9 mouse cellular contexts compared by ENCODE assay signal in genomic region chr5:106826044-106826443, GRCm38 (mm10).
DNase-seq lines count a peak whose midpoint lies in the region; ATAC-seq and TF ChIP-seq lines count a peak whose summit lies in the region.
"Had no signal": no experiment of that assay in that cellular context is flagged by ENCODE, and none has a peak within 500 bp of the region (broad histone marks: within the 10 kb centered on the region; RNA-seq: fewer than 3 reads in every experiment).

No protein-coding gene starts in this region.

- no peaks in the 10 kb centered on the region for H3K27me3 ChIP-seq in hindbrain, embryonic 11.5 days (ENCODE audit: control insufficient read depth, insufficient read depth, low read length)
- 0 out of 2 replicates have a peak, but pooled peaks cover 5% of the 10 kb centered on the region for H3K27me3 ChIP-seq in hindbrain, embryonic 10.5 days (ENCODE audit: insufficient read depth, poor library complexity, severe bottlenecking)
- H3K27me3 ChIP-seq in stomach, embryonic 15.5 days (replicated peaks), result no peaks in the 10 kb centered on the region
- no peaks in the 10 kb centered on the region for H3K27me3 ChIP-seq in stomach, postnatal 0 days (ENCODE audit: control insufficient read depth, insufficient read depth, low read length)
- H3K27me3 ChIP-seq in hindbrain, embryonic 14.5 days (ENCODE audit: control insufficient read depth, insufficient read depth, low read length), result no peaks in the 10 kb centered on the region
- H3K27me3 ChIP-seq in neural tube, embryonic 12.5 days (replicated peaks), result no peaks in the 10 kb centered on the region

- TF ChIP-seq CTCF in stomach, postnatal 0 days (IDR thresholded peaks at IDR 0.05; ENCODE audit: low read depth), result no peak

- H3K9me3 ChIP-seq in hindbrain, embryonic 11.5 days (ENCODE audit: control insufficient read depth, low read length), result no peaks in the 10 kb centered on the region
- H3K9me3 ChIP-seq in hindbrain, embryonic 10.5 days, result no peaks in the 10 kb centered on the region
- H3K9me3 ChIP-seq in stomach, embryonic 15.5 days, result no peaks in the 10 kb centered on the region
- no peaks in the 10 kb centered on the region for H3K9me3 ChIP-seq in stomach, postnatal 0 days (ENCODE audit: control insufficient read depth, low read length)
- H3K9me3 ChIP-seq in hindbrain, embryonic 14.5 days (ENCODE audit: control insufficient read depth, low read length), result no peaks in the 10 kb centered on the region
- H3K9me3 ChIP-seq in neural tube, embryonic 12.5 days, result no peaks in the 10 kb centered on the region

- no peak overlapping the region for H3K9ac ChIP-seq in hindbrain, embryonic 11.5 days (ENCODE audit: low read depth, low read length)
- H3K9ac ChIP-seq in stomach, embryonic 15.5 days, result no peak overlapping the region
- no peak overlapping the region for H3K9ac ChIP-seq in stomach, postnatal 0 days (ENCODE audit: low read length)
- no peak overlapping the region for H3K9ac ChIP-seq in hindbrain, embryonic 14.5 days
- no peak overlapping the region for H3K9ac ChIP-seq in neural tube, embryonic 12.5 days

- 58% methylated on average over 8 of the region's 8 CpGs for WGBS in hindbrain, embryonic 11.5 days
- 57% methylated on average over 8 of the region's 8 CpGs for WGBS in hindbrain, embryonic 10.5 days
- WGBS in stomach, embryonic 15.5 days, result 58% methylated on average over 8 of the region's 8 CpGs
- WGBS in stomach, postnatal 0 days, result 59% methylated on average over 8 of the region's 8 CpGs
- 43% methylated on average over 8 of the region's 8 CpGs for WGBS in hindbrain, embryonic 14.5 days
- 45% methylated on average over 8 of the region's 8 CpGs for WGBS in neural tube, embryonic 12.5 days

- no peak overlapping the region for H3K4me3 ChIP-seq in hindbrain, embryonic 11.5 days (ENCODE audit: low read depth, low read length)
- H3K4me3 ChIP-seq in hindbrain, embryonic 10.5 days, result no peak overlapping the region
- H3K4me3 ChIP-seq in stomach, embryonic 15.5 days (replicated peaks), result 0 out of 2 replicates have a peak overlapping the region, but pooled peaks have one; percentile 31
- no peak overlapping the region for H3K4me3 ChIP-seq in stomach, postnatal 0 days (ENCODE audit: low read depth, low read length)
- no peak overlapping the region; the same call in 1 of the 2 replicates for H3K4me3 ChIP-seq in hindbrain, embryonic 14.5 days (replicated peaks; ENCODE audit: low read length)
- no peak overlapping the region for H3K4me3 ChIP-seq in neural tube, embryonic 12.5 days

- no peaks in the 10 kb centered on the region for H3K36me3 ChIP-seq in hindbrain, embryonic 11.5 days (ENCODE audit: control insufficient read depth, insufficient read depth, low read length)
- no peaks in the 10 kb centered on the region for H3K36me3 ChIP-seq in hindbrain, embryonic 10.5 days
- no peaks in the 10 kb centered on the region for H3K36me3 ChIP-seq in stomach, embryonic 15.5 days
- H3K36me3 ChIP-seq in stomach, postnatal 0 days (ENCODE audit: control insufficient read depth, insufficient read depth, low read length), result no peaks in the 10 kb centered on the region
- H3K36me3 ChIP-seq in hindbrain, embryonic 14.5 days (replicated peaks; ENCODE audit: control insufficient read depth, insufficient read depth), result no peaks in the 10 kb centered on the region
- H3K36me3 ChIP-seq in neural tube, embryonic 12.5 days, result no peaks in the 10 kb centered on the region

- no peak overlapping the region for H3K27ac ChIP-seq in hindbrain, embryonic 11.5 days (ENCODE audit: low read depth, low read length)
- no peak overlapping the region for H3K27ac ChIP-seq in hindbrain, embryonic 10.5 days
- no peak overlapping the region for H3K27ac ChIP-seq in stomach, embryonic 15.5 days
- no peak overlapping the region for H3K27ac ChIP-seq in stomach, postnatal 0 days (replicated peaks)
- H3K27ac ChIP-seq in hindbrain, embryonic 14.5 days, result peak overlapping the region; percentile 54
- no peak overlapping the region for H3K27ac ChIP-seq in neural tube, embryonic 12.5 days

- DNase-seq in hindbrain, embryonic 11.5 days (ENCODE audit: low spot score), result peak; percentile 15
- DNase-seq in hindbrain, embryonic 10.5 days (ENCODE audit: low spot score), result no peak
- no peak for DNase-seq in stomach, postnatal 0 days (ENCODE audit: low spot score)
- no peak for DNase-seq in hindbrain, embryonic 14.5 days (ENCODE audit: low spot score)
- no peak for DNase-seq in frontal cortex, postnatal 10 days (ENCODE audit: low spot score in 2 of 2)
- DNase-seq: kidney, adult 9 months had no signal

- no peak for ATAC-seq in hindbrain, embryonic 11.5 days (ENCODE audit: low FRiP score)
- ATAC-seq in stomach, embryonic 15.5 days (ENCODE audit: insufficient read depth, low FRiP score, low read depth), result no peak
- no peak for ATAC-seq in stomach, postnatal 0 days (ENCODE audit: low FRiP score, low TSS enrichment)
- ATAC-seq in hindbrain, embryonic 14.5 days (ENCODE audit: low FRiP score), result 0 out of 2 replicates have a peak, but pooled peaks have one; percentile 47
- ATAC-seq in neural tube, embryonic 12.5 days (ENCODE audit: low FRiP score, low read depth), result 0 out of 2 replicates have a peak, but pooled peaks have one; percentile 7
- ATAC-seq in megakaryocyte, adult 5-6 weeks (ENCODE audit: poor library complexity, severe bottlenecking), result no peak

- no peaks in the 10 kb centered on the region for H3K4me1 ChIP-seq in hindbrain, embryonic 11.5 days (replicated peaks; ENCODE audit: control insufficient read depth, insufficient read depth, low read length)
- H3K4me1 ChIP-seq in hindbrain, embryonic 10.5 days (replicated peaks), result peaks cover 13% of the 10 kb centered on the region
- H3K4me1 ChIP-seq in stomach, embryonic 15.5 days, result no peaks in the 10 kb centered on the region
- H3K4me1 ChIP-seq in stomach, postnatal 0 days (replicated peaks; ENCODE audit: control insufficient read depth, insufficient read depth), result no peaks in the 10 kb centered on the region
- H3K4me1 ChIP-seq in hindbrain, embryonic 14.5 days (replicated peaks; ENCODE audit: control insufficient read depth, insufficient read depth, low read length), result peaks cover 6% of the 10 kb centered on the region
- peaks cover 9% of the 10 kb centered on the region for H3K4me1 ChIP-seq in neural tube, embryonic 12.5 days

- no peak for TF ChIP-seq EP300 in stomach, postnatal 0 days (optimal IDR thresholded peaks at IDR 0.05)

- no peak overlapping the region for H3K4me2 ChIP-seq in hindbrain, embryonic 11.5 days (replicated peaks; ENCODE audit: low read depth, low read length)
- peak overlapping the region; percentile 73; the same call in 1 of the 2 replicates for H3K4me2 ChIP-seq in stomach, embryonic 15.5 days
- H3K4me2 ChIP-seq in stomach, postnatal 0 days (replicated peaks; ENCODE audit: low read depth), result no peak overlapping the region; the same call in 1 of the 2 replicates
- peak overlapping the region; percentile 67 for H3K4me2 ChIP-seq in hindbrain, embryonic 14.5 days (replicated peaks)
- peak overlapping the region; percentile 76 for H3K4me2 ChIP-seq in neural tube, embryonic 12.5 days (replicated peaks)

Comparison
In these comparisons a context has a peak if more than half of its experiments do, and no peak if none do; other contexts are left out.
1. ATAC-seq: peak in hindbrain, embryonic 14.5 days (single experiment) and neural tube, embryonic 12.5 days (single experiment); none in hindbrain, embryonic 11.5 days (single experiment), stomach, embryonic 15.5 days (single experiment), stomach, postnatal 0 days (single experiment) and megakaryocyte, adult 5-6 weeks (single experiment).
2. H3K4me2 ChIP-seq: peak in stomach, embryonic 15.5 days (single experiment), hindbrain, embryonic 14.5 days (single experiment) and neural tube, embryonic 12.5 days (single experiment); none in hindbrain, embryonic 11.5 days (single experiment) and stomach, postnatal 0 days (single experiment).